Mouse (Mus musculus) embryonic facial prominence, embryonic 12.5 days (tissue): ENCODE measurements at regions not wholly inside any gene's neighbourhood (a gene's known extent, or its start where the extent isn't known, plus 50 kb on each side); places are given as distances from the start of the nearest gene placed in this dataset.

Experiments
- ATAC-seq: fragments of 200-750 bp; cut with Nextera tagmentation; 2 replicates; pipeline ENCODE4 v1.8.0; 2017; ENCODE audit not compliant: insufficient number of reproducible peaks, insufficient read depth, low FRiP score, low TSS enrichment
- H3K27ac ChIP-seq: fragments of 300-500 bp; sonication (generic); 2 replicates; pipeline ENCODE4 v1.5.1; 2016; ENCODE audit warnings: mild to moderate bottlenecking
- H3K27me3 ChIP-seq: fragments of 300-500 bp; sonication (generic); 2 replicates; pipeline ENCODE4 v1.6.1; 2016; ENCODE audit warnings: mild to moderate bottlenecking, moderate library complexity
- H3K36me3 ChIP-seq: fragments of 300-500 bp; sonication (generic); 2 replicates; pipeline ENCODE4 v1.6.1; 2016; ENCODE audit warnings: mild to moderate bottlenecking
- H3K4me1 ChIP-seq: fragments of 300-500 bp; sonication (generic); 2 replicates; pipeline ENCODE4 v1.6.1; 2016
- H3K4me2 ChIP-seq: fragments of 300-500 bp; sonication (generic); replicated peaks from 2 replicates; pipeline ENCODE4 v1.6.1; 2016; ENCODE audit warnings: mild to moderate bottlenecking, moderate library complexity
- H3K4me3 ChIP-seq: fragments of 300-500 bp; sonication (generic); 2 replicates; pipeline ENCODE4 v1.5.1; 2016; ENCODE audit warnings: mild to moderate bottlenecking
- H3K9ac ChIP-seq: fragments of 300-500 bp; sonication (generic); 2 replicates; pipeline ENCODE4 v1.6.1; 2016; ENCODE audit warnings: mild to moderate bottlenecking, moderate library complexity
- H3K9me3 ChIP-seq: fragments of 300-500 bp; sonication (generic); 2 replicates; pipeline ENCODE4 v1.6.1; 2016; ENCODE audit warnings: mild to moderate bottlenecking, moderate library complexity
- WGBS: fragments of 180-500 bp; shearing (Covaris S2); methylation state at CpG from one replicate; pipeline ENCODE4 v1.1.7; 2016; 5-methylcytosine and 5-hydroxymethylcytosine counted together

DNA sequence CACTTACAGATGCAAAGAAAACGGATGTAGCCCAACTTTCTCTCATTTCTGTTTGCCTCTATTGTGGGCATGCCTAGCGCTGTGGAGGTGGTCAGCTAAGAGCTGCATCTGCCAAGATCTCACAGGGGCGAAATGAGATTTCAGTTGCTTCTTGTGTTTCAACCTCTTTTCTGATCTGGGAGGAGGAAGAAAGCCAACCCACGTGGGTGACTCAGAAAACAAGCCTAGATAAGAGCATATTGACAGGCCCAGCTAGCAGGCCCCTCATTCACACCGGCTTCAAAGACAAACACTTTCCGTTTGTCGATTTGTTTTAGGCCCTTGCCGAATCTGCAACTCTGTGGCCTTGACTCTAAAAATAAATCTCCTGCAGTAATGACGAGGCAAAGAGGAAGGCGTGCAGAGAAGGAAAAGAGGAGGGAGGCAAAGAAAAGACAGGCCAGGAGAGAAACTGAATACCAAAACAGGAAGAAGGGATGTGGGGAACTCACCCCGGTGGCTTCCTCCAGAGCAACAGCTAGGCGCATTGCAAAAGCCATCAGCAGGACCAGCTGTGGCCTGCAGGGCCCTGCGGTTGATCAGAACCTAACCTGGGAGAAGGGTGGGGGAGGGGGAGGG lies 407.1 kb downstream of the Bcor start:
- Histone ChIP-seq H3K27me3 (0 out of 2 replicates have a peak, but pooled peaks cover 7% of the 10 kb centered on the region), H3K9ac (no peak overlapping the region), H3K4me2 (no peak overlapping the region), H3K4me1 (no peaks in the 10 kb centered on the region), H3K4me3 (no peak overlapping the region), H3K36me3 (no peaks in the 10 kb centered on the region), H3K27ac (no peak overlapping the region), H3K9me3 (no peaks in the 10 kb centered on the region)
- WGBS: 27% methylated on average over 13 of the region's 13 CpGs
- ATAC-seq: no peak

DNA sequence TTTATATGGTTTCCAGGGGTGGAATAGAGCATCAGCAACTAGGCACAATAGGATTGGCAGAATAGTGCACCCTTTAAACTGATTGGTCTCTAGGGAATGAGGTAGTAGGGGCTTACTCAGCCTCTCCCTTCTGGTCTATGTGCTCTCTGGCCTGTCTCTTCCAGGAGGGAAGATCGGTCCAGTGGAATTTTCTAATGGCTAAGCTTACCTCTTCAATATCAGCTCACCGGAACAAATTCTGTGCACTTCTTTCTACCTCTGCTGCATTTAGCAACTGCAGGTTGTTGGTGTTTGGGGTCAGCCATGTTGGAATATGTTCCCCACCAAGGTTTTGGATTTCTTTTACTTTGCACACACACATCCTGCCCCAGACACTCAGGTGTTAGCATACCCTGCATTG lies 405.1 kb downstream of the Bcor start:
- Histone ChIP-seq H3K4me3 (no peak overlapping the region), H3K27me3 (0 out of 2 replicates have a peak, but pooled peaks cover 7% of the 10 kb centered on the region), H3K9me3 (no peaks in the 10 kb centered on the region), H3K4me2 (no peak overlapping the region), H3K27ac (no peak overlapping the region), H3K4me1 (no peaks in the 10 kb centered on the region), H3K9ac (no peak overlapping the region), H3K36me3 (no peaks in the 10 kb centered on the region)
- ATAC-seq: no peak
- WGBS: 100% methylated on average over 2 of the region's 2 CpGs

DNA sequence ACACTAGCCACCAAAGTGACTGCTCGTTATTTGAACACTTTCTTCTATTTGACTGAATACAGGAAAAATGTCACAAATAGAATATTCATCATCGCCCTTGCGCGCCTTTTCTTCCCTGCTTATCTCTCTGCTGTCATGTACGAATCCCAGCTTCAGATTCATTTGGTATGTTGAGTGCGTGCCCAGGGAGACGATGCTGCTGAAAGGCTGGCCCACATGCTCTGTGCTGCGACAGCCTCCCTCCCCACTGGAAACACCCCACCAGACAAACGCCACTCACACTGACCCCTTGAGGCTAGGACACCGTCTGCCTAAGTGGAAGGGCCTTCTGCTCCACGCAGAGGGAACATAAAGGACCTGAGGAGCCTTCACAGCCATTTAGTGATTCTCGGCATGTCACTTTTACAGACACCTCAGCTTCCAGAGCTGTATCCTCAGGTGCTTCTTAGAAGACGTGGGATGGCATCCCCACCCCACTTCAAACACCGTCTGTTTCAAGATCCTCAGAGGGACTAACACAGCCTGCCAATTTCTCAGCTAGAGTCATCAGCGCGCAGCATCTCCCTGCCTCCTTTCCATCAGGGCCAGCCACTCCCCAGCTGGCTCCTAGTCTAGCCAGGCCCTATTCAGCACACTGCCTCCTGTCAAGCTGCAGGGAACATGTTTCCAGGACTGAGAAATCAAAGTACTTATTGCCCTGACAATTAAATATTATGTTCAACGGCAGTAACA lies 396.6 kb downstream of the Bcor start:
- Histone ChIP-seq H3K36me3 (no peaks in the 10 kb centered on the region), H3K4me2 (no peak overlapping the region), H3K4me1 (no peaks in the 10 kb centered on the region), H3K4me3 (no peak overlapping the region), H3K9me3 (no peaks in the 10 kb centered on the region), H3K27ac (no peak overlapping the region), H3K9ac (no peak overlapping the region), H3K27me3 (no peaks in the 10 kb centered on the region)
- ATAC-seq: no peak
- 79% methylated on average over 17 of the region's 17 CpGs for whole genome bisulfite sequencing

DNA sequence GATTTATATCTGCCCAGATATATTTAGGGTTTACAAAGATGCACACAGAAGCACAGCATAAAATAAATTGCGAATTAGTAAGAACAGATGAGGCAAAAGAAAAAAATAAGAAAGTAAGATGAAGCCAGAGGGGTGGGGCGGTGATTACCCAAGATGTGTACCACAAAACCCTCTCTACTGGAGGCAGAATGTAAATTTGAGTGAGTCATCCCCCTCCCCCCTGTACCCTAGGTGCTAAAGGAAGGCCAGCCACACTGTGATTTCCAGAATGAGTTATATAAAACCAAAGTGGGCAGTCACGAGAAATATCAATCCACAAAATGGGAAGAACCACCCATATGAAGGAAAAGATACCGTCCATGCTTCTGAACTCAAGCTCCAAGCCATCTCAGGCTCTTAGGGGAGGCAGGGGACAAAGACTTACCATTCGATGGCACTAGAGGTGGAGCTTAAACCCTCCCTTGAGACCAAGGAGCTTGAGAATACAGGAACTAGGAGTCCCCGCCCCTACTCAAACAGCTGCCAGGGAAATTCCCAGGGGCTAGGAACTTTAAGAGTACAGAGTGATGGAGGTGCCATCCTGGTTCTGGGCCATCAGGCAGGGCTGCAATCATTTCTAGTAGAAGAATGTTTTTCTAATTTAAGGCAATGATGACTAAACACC lies 383.8 kb downstream of the Bcor start:
- no peaks in the 10 kb centered on the region for H3K4me1 ChIP-seq
- WGBS: 63% methylated on average over 6 of the region's 6 CpGs
- H3K4me2 ChIP-seq: no peak overlapping the region
- H3K4me3 ChIP-seq: no peak overlapping the region
- no peak overlapping the region for H3K27ac ChIP-seq
- no peaks in the 10 kb centered on the region for H3K27me3 ChIP-seq
- ATAC-seq: no peak
- no peaks in the 10 kb centered on the region for H3K36me3 ChIP-seq
- H3K9ac ChIP-seq: no peak overlapping the region
- no peaks in the 10 kb centered on the region for H3K9me3 ChIP-seq

DNA sequence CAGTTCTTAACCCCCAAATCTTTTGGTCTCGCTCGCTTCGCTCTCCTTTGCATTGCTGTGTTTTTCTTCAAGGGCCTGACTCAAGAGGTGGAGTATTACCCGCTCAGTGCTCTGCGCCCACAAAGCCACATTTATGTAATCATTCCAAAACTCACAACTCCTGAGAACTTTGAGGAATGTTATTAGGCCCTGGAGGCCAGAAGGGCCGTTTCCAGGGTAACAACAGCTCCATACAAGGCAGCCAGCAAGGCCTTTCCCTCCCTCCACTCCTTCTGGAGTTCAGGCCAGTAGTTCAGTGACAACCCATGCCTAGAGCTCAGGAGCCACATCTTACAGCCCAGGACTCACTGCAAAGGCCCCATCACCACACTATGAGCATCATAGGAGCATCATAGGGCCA lies 365.1 kb downstream of the Bcor start:
- no peak overlapping the region for H3K4me3 ChIP-seq
- H3K4me1 ChIP-seq: no peaks in the 10 kb centered on the region
- no peaks in the 10 kb centered on the region for H3K36me3 ChIP-seq
- H3K9ac ChIP-seq: no peak overlapping the region
- no peak for ATAC-seq
- 0 out of 2 replicates have a peak, but pooled peaks cover 8% of the 10 kb centered on the region for H3K27me3 ChIP-seq
- H3K4me2 ChIP-seq: no peak overlapping the region
- H3K27ac ChIP-seq: no peak overlapping the region
- 64% methylated on average over 6 of the region's 6 CpGs for WGBS
- H3K9me3 ChIP-seq: no peaks in the 10 kb centered on the region

DNA sequence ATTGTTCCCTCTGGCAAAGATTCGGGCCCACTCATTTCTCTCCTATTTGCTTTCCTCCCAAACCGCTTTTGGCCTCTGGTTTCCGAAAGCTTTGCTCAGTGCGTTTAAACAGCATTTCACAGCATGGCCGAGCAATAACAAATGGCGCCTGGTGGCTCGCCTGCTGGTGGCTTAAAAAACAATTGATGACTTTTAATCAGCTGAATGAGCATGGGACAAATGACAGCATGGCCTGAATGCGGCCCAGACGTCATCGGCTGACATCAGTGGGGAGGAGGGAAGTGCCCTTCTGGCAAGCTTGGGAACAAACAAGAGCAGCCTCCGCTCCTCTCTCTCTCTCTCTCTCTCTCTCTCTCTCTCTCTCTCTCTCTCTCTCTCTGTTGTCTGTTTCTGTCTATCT lies 362.3 kb downstream of the Bcor start:
- no peak overlapping the region for H3K4me2 ChIP-seq
- no peaks in the 10 kb centered on the region for H3K36me3 ChIP-seq
- ATAC-seq: no peak
- H3K9me3 ChIP-seq: no peaks in the 10 kb centered on the region
- H3K4me1 ChIP-seq: no peaks in the 10 kb centered on the region
- 0 out of 2 replicates have a peak, but pooled peaks cover 9% of the 10 kb centered on the region for H3K27me3 ChIP-seq
- H3K4me3 ChIP-seq: no peak overlapping the region
- H3K9ac ChIP-seq: no peak overlapping the region
- WGBS: 20% methylated on average over 10 of the region's 11 CpGs
- H3K27ac ChIP-seq: no peak overlapping the region

DNA sequence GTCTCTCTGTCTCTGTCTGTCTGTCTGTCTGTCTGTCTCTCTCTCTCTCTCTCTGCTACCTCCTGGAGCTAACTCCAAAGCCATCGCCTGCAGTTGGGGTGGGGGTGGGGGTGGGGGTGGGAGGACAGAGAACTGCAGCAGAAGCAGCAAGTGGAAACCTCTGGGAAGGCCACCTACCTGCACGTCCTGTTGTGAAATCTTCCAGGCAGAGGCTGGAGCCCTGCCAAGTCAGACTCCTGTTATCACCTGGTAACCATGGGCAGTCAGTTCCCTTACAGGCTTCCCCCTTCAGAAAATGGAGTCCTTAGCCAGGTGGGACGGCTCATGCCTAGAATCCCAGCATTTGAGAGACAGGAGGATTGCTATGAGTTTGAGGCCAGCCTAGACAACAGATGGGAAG lies 361.8 kb downstream of the Bcor start:
- H3K27me3 ChIP-seq: peaks cover 12% of the 10 kb centered on the region; the same call in 1 of the 2 replicates
- H3K4me2 ChIP-seq: no peak overlapping the region
- H3K4me3 ChIP-seq: no peak overlapping the region
- H3K9ac ChIP-seq: no peak overlapping the region
- H3K9me3 ChIP-seq: no peaks in the 10 kb centered on the region
- no peaks in the 10 kb centered on the region for H3K4me1 ChIP-seq
- H3K27ac ChIP-seq: no peak overlapping the region
- no peak for ATAC-seq
- H3K36me3 ChIP-seq: no peaks in the 10 kb centered on the region
- 21% methylated on average over 3 of the region's 3 CpGs for WGBS

DNA sequence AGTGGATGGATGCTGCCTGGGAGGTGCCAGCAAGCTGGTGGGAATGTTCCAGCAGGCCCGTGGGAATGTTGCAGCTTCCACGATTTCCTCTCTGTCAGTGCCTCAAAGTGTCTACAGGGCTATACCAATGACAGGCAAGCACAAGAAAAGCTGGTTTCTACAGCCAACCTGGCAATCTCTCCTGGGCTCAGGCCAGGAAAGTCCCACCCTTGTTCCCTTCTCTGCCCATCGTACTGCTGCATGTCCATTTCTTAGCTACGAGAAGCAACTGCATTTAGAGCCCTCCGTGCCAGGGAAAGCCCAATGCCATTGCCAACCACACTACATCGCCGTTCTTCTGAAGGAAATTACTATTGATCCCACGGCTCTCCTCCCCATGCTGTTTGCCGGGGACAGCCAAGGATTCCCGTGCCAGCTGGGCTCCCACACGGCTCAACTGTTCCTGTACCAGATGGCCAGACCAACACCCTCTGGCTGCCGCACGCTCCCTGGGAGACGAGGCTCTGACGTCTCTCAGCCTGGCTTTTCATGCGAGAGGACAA lies 359.7 kb downstream of the Bcor start:
- H3K4me2 ChIP-seq: no peak overlapping the region
- no peak overlapping the region for H3K9ac ChIP-seq
- no peaks in the 10 kb centered on the region for H3K36me3 ChIP-seq
- H3K27me3 ChIP-seq: peaks cover 24% of the 10 kb centered on the region
- WGBS: 74% methylated on average over 16 of the region's 16 CpGs
- peaks cover 4% of the 10 kb centered on the region; the same call in 1 of the 2 replicates for H3K4me1 ChIP-seq
- no peaks in the 10 kb centered on the region for H3K9me3 ChIP-seq
- H3K4me3 ChIP-seq: no peak overlapping the region
- ATAC-seq: no peak
- no peak overlapping the region for H3K27ac ChIP-seq

DNA sequence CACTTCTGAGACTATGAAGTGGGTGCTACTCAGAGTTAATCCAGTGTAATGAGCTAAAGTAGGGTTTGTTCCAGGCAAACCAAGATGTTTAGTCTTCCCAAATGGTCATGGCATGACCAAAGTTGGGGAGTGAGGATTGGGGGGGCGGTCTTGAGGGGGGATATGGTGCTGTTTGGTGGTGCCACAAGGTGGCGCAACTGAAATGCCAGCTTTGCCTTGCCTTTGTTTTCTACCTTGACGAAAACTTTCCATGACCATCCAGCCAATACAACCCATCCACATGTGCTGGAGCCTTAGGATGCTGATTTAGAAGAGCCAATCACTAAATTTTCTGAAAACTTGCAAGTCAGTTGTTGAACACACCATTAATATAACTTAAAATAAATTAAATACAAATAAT lies 358.9 kb downstream of the Bcor start:
- 63% methylated on average over 3 of the region's 3 CpGs for WGBS
- Histone ChIP-seq H3K27me3 (peaks cover 31% of the 10 kb centered on the region), H3K4me3 (no peak overlapping the region), H3K36me3 (no peaks in the 10 kb centered on the region), H3K4me1 (peaks cover 4% of the 10 kb centered on the region; the same call in 1 of the 2 replicates), H3K4me2 (no peak overlapping the region), H3K9ac (no peak overlapping the region), H3K9me3 (no peaks in the 10 kb centered on the region), H3K27ac (no peak overlapping the region)
- ATAC-seq: no peak

DNA sequence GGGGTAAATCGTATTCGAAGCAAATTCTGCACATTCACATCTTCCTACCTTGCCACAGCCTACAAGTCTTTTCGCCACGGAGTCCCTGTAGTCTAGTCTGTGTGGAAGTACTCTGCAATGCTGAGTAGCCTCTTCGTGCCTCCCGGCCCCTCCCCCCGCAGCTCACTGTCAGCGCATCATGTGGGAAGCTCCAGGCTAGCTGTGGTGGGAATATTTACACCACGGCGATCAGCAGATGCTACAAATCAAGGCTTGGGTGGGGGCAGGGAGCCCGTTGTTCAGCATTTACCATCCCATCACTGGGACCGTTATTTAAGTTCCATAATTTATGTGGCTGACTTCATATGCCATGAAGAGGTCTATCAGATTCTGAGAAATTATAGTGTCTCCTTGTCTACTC lies 358.5 kb downstream of the Bcor start:
- peaks cover 35% of the 10 kb centered on the region for H3K27me3 ChIP-seq
- H3K4me2 ChIP-seq: no peak overlapping the region
- H3K27ac ChIP-seq: no peak overlapping the region
- peaks cover 4% of the 10 kb centered on the region; the same call in 1 of the 2 replicates for H3K4me1 ChIP-seq
- no peak for ATAC-seq
- no peaks in the 10 kb centered on the region for H3K9me3 ChIP-seq
- H3K9ac ChIP-seq: no peak overlapping the region
- no peak overlapping the region for H3K4me3 ChIP-seq
- no peaks in the 10 kb centered on the region for H3K36me3 ChIP-seq
- WGBS: 55% methylated on average over 12 of the region's 12 CpGs

DNA sequence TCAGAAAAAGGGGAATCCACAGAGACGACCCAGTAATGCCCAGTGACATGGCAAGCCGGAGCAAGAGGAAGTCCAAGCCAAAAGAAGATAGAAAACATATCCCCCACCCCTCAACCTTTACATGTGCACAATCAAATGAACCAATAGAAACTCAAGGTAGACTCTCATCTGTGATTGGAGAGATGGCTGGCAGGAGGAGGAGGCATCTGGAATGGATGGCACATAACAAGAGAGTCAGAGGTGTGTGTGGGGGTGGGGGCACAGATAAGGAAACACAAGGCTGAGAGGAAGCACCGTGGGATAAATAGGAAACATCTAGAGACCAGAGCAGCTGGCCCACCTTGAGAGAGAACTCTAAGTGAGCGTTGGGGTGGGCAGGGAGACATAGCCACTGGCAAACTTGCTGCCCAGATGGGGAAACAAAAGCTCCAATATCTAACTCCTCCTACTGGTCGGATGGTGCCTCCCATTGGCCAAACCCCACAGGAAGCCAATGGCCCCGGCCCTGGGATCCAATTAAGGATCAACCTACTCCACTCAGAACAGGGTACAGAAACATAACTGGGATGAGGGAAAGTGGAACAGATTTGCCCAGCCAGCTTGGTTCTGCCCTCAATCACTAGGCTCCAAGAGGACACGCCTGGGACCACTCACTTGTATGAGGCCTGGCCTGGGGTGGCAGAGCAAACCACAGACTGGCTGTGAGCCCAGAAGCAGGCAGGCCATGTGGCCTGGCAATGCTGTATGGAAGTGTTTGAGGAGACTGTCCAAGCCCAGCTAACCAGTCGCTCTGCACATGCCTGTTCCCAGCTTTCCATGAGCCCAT lies 357.9 kb downstream of the Bcor start:
- Histone ChIP-seq H3K27me3 (peaks cover 41% of the 10 kb centered on the region), H3K4me1 (peaks cover 4% of the 10 kb centered on the region; the same call in 1 of the 2 replicates), H3K27ac (no peak overlapping the region), H3K36me3 (no peaks in the 10 kb centered on the region), H3K9me3 (no peaks in the 10 kb centered on the region), H3K9ac (no peak overlapping the region), H3K4me3 (no peak overlapping the region), H3K4me2 (no peak overlapping the region)
- no peak for ATAC-seq
- 46% methylated on average over 8 of the region's 8 CpGs for WGBS
